Comparison of ENCODE assay signal across 14 mouse cellular contexts in the genomic region with DNA sequence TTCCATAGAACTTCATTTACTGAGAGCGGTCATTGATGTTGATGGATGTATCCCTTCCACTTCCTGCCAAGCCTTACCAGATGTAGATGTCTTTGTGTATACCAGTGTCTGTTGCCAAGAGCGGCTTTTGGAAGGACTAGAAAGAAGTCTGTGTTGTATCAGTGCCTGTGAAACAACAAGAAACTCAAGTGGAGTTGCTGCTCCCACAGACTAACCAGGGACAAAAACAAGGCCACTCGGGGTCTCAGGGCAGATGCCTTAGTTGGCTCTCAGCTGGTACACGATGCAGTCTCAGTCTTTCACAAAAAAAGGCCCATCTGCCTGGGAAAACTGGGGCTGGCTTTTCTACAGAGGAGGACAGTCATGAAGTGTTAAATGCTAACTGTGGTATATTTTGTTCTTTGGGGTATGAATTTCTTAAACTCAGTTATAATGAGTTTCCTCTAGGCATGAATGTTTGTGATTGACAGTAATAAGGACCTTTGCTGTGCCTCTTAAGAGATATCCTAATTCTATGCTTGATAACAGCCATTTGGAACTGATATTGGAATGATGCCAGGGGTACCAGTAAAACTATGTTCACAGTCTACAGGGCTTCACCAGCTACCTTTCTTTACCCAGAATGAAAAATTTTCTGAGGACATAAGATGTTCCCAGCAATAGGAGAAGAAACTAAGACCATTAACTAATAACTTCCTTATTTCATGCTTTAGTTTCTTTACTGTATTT.
DNase-seq lines count a peak whose midpoint lies in the region; ATAC-seq lines count a peak whose summit lies in the region.
"Had no signal": no experiment of that assay in that cellular context is flagged by ENCODE, and none has a peak within 500 bp of the region (broad histone marks: within the 10 kb centered on the region; RNA-seq: fewer than 3 reads in every experiment).

No protein-coding gene starts in this region.

- no peaks in the 10 kb centered on the region for H3K36me3 ChIP-seq in hindbrain, embryonic 15.5 days
- no peaks in the 10 kb centered on the region for H3K36me3 ChIP-seq in hindbrain, embryonic 11.5 days (ENCODE audit: control insufficient read depth, insufficient read depth, low read length)
- H3K36me3 ChIP-seq in midbrain, embryonic 15.5 days (replicated peaks): no peaks in the 10 kb centered on the region
- H3K36me3 ChIP-seq in midbrain, embryonic 10.5 days: no peaks in the 10 kb centered on the region
- no peaks in the 10 kb centered on the region for H3K36me3 ChIP-seq in hindbrain, embryonic 16.5 days (ENCODE audit: control insufficient read depth, insufficient read depth, low read length)
- no peaks in the 10 kb centered on the region for H3K36me3 ChIP-seq in stomach, embryonic 14.5 days (ENCODE audit: control insufficient read depth, insufficient read depth, low read length)
- H3K36me3 ChIP-seq: heart, embryonic 15.5 days; limb, embryonic 15.5 days had no signal

- DNase-seq in hindbrain, embryonic 11.5 days (ENCODE audit: low spot score): no peak
- DNase-seq in midbrain, embryonic 10.5 days (ENCODE audit: low spot score): no peak
- DNase-seq: adrenal gland, adult 8-10 months; gastrocnemius, postnatal 25 days; kidney, adult 11 months; thymus, postnatal 36 days had no signal

- H3K27me3 ChIP-seq in hindbrain, embryonic 15.5 days: no peaks in the 10 kb centered on the region
- no peaks in the 10 kb centered on the region for H3K27me3 ChIP-seq in hindbrain, embryonic 11.5 days (ENCODE audit: control insufficient read depth, insufficient read depth, low read length)
- no peaks in the 10 kb centered on the region for H3K27me3 ChIP-seq in midbrain, embryonic 15.5 days (replicated peaks)
- H3K27me3 ChIP-seq in midbrain, embryonic 10.5 days (ENCODE audit: low read depth, poor library complexity, severe bottlenecking): no peaks in the 10 kb centered on the region
- no peaks in the 10 kb centered on the region for H3K27me3 ChIP-seq in hindbrain, embryonic 16.5 days (replicated peaks; ENCODE audit: control insufficient read depth, insufficient read depth, low read length)
- no peaks in the 10 kb centered on the region for H3K27me3 ChIP-seq in stomach, embryonic 14.5 days (ENCODE audit: control insufficient read depth, insufficient read depth, low read length)
- H3K27me3 ChIP-seq: heart, embryonic 15.5 days; limb, embryonic 15.5 days had no signal

- no peaks in the 10 kb centered on the region for H3K9me3 ChIP-seq in hindbrain, embryonic 15.5 days
- H3K9me3 ChIP-seq in hindbrain, embryonic 11.5 days (ENCODE audit: control insufficient read depth, low read length): no peaks in the 10 kb centered on the region
- no peaks in the 10 kb centered on the region for H3K9me3 ChIP-seq in midbrain, embryonic 15.5 days
- H3K9me3 ChIP-seq in midbrain, embryonic 10.5 days (replicated peaks): no peaks in the 10 kb centered on the region
- no peaks in the 10 kb centered on the region for H3K9me3 ChIP-seq in hindbrain, embryonic 16.5 days (ENCODE audit: control insufficient read depth, low read length)
- no peaks in the 10 kb centered on the region for H3K9me3 ChIP-seq in stomach, embryonic 14.5 days (ENCODE audit: control insufficient read depth, low read depth, low read length)
- H3K9me3 ChIP-seq: heart, embryonic 15.5 days; limb, embryonic 15.5 days had no signal

- H3K4me2 ChIP-seq in hindbrain, embryonic 15.5 days: no peak overlapping the region
- no peak overlapping the region for H3K4me2 ChIP-seq in hindbrain, embryonic 11.5 days (replicated peaks; ENCODE audit: low read depth, low read length)
- H3K4me2 ChIP-seq in midbrain, embryonic 15.5 days: no peak overlapping the region
- no peak overlapping the region for H3K4me2 ChIP-seq in hindbrain, embryonic 16.5 days (ENCODE audit: low read length)
- H3K4me2 ChIP-seq in stomach, embryonic 14.5 days (replicated peaks; ENCODE audit: low read depth, low read length): no peak overlapping the region
- H3K4me2 ChIP-seq: heart, embryonic 15.5 days; limb, embryonic 15.5 days had no signal

- H3K9ac ChIP-seq in hindbrain, embryonic 15.5 days: no peak overlapping the region
- no peak overlapping the region for H3K9ac ChIP-seq in hindbrain, embryonic 11.5 days (ENCODE audit: low read depth, low read length)
- H3K9ac ChIP-seq in midbrain, embryonic 15.5 days: no peak overlapping the region
- no peak overlapping the region for H3K9ac ChIP-seq in hindbrain, embryonic 16.5 days (ENCODE audit: low read depth, low read length)
- no peak overlapping the region for H3K9ac ChIP-seq in stomach, embryonic 14.5 days (replicated peaks; ENCODE audit: low read depth, low read length)
- H3K9ac ChIP-seq: heart, embryonic 15.5 days; limb, embryonic 15.5 days had no signal

- no peak overlapping the region for H3K27ac ChIP-seq in hindbrain, embryonic 15.5 days (replicated peaks)
- no peak overlapping the region for H3K27ac ChIP-seq in hindbrain, embryonic 11.5 days (ENCODE audit: low read depth, low read length)
- no peak overlapping the region for H3K27ac ChIP-seq in midbrain, embryonic 15.5 days
- no peak overlapping the region for H3K27ac ChIP-seq in midbrain, embryonic 10.5 days (replicated peaks)
- no peak overlapping the region for H3K27ac ChIP-seq in hindbrain, embryonic 16.5 days (ENCODE audit: low read depth, low read length)
- H3K27ac ChIP-seq in stomach, embryonic 14.5 days (ENCODE audit: low read length): no peak overlapping the region
- H3K27ac ChIP-seq: heart, embryonic 15.5 days; limb, embryonic 15.5 days had no signal

- ATAC-seq in hindbrain, embryonic 15.5 days (ENCODE audit: low FRiP score, low read depth): peak; percentile 75
- ATAC-seq in hindbrain, embryonic 11.5 days (ENCODE audit: low FRiP score): no peak
- ATAC-seq in midbrain, embryonic 15.5 days (replicated peaks): 0 out of 2 replicates have a peak, but pooled peaks have one; percentile 30
- peak; percentile 85 for ATAC-seq in hindbrain, embryonic 16.5 days
- ATAC-seq in stomach, embryonic 14.5 days (ENCODE audit: insufficient number of reproducible peaks, insufficient read depth, low FRiP score, low read depth): peak; percentile 69; the same call in 1 of the 2 replicates
- no peak for ATAC-seq in cerebellum, adult (ENCODE audit: insufficient number of reproducible peaks, low FRiP score, low TSS enrichment)

- no peaks in the 10 kb centered on the region for H3K4me1 ChIP-seq in hindbrain, embryonic 15.5 days (replicated peaks)
- no peaks in the 10 kb centered on the region for H3K4me1 ChIP-seq in hindbrain, embryonic 11.5 days (replicated peaks; ENCODE audit: control insufficient read depth, insufficient read depth, low read length)
- H3K4me1 ChIP-seq in midbrain, embryonic 15.5 days: no peaks in the 10 kb centered on the region
- H3K4me1 ChIP-seq in midbrain, embryonic 10.5 days: no peaks in the 10 kb centered on the region
- H3K4me1 ChIP-seq in hindbrain, embryonic 16.5 days (ENCODE audit: control insufficient read depth, insufficient read depth, low read depth, low read length): no peaks in the 10 kb centered on the region
- H3K4me1 ChIP-seq in stomach, embryonic 14.5 days (ENCODE audit: control insufficient read depth, insufficient read depth, low read length): no peaks in the 10 kb centered on the region
- H3K4me1 ChIP-seq: limb, embryonic 15.5 days had no signal

- H3K4me3 ChIP-seq in hindbrain, embryonic 15.5 days: no peak overlapping the region
- no peak overlapping the region for H3K4me3 ChIP-seq in hindbrain, embryonic 11.5 days (ENCODE audit: low read depth, low read length)
- no peak overlapping the region for H3K4me3 ChIP-seq in midbrain, embryonic 15.5 days
- no peak overlapping the region for H3K4me3 ChIP-seq in midbrain, embryonic 10.5 days
- H3K4me3 ChIP-seq in hindbrain, embryonic 16.5 days (ENCODE audit: low read length): no peak overlapping the region
- no peak overlapping the region for H3K4me3 ChIP-seq in stomach, embryonic 14.5 days (ENCODE audit: low read depth, low read length)
- H3K4me3 ChIP-seq: erythroblast, embryonic 14.5 days; heart, embryonic 15.5 days; limb, embryonic 15.5 days had no signal

- WGBS in hindbrain, embryonic 15.5 days: 65% methylated on average over 4 of the region's 4 CpGs
- WGBS in hindbrain, embryonic 11.5 days: 84% methylated on average over 4 of the region's 4 CpGs
- WGBS in midbrain, embryonic 15.5 days: 69% methylated on average over 4 of the region's 4 CpGs
- WGBS in midbrain, embryonic 10.5 days: 83% methylated on average over 4 of the region's 4 CpGs
- WGBS in hindbrain, embryonic 16.5 days: 56% methylated on average over 4 of the region's 4 CpGs
- WGBS in stomach, embryonic 14.5 days: 48% methylated on average over 4 of the region's 4 CpGs

Comparison
In these comparisons a context has a peak if more than half of its experiments do, and no peak if none do; other contexts are left out.
1. ATAC-seq: peak in hindbrain, embryonic 15.5 days (single experiment), midbrain, embryonic 15.5 days (single experiment), hindbrain, embryonic 16.5 days (single experiment) and stomach, embryonic 14.5 days (single experiment); none in hindbrain, embryonic 11.5 days (single experiment) and cerebellum, adult (single experiment).